In the genomic region with DNA sequence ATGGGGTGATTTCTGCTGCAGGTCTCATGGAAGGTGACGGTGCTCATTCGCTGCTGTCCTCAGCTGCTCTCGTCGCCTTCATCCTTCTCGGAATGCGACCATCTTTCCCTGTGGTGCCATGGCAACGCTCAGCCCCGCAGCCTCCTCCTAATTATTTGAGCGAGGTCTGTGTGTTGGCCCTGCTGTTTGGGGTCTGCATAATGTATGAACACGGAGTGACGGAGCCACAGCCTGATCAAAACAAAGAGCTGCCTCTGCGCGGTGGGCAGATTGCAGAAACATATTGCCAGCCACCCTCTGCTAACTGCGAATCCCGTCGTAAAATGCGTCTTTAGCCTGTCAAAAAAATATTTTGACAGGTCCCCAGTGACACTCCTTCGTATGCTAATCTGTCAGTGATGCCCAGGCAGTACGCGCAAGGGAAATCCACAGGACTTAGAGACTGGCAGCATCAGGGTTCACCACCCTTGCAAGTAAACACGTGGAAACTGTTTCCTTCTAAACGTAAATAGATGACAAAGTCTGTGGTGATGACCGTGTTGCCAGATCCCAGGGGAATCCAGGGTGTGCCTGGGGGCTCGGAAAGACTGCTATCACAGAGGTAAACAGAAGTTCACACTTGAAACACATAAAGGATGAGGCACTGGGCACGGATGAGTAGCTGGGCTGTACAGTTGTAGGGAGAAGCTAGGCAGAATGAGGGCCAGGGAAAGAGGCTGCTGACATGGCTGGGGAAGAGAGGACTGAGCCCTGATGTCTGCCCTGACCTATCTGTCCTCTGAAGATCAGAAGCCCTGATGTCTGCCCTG, we compare ENCODE assay signal across 9 mouse cellular contexts.
A peak's percentile ranks its signal among the peaks of the same experiment; 100 is the strongest.
DNase-seq lines count a peak whose midpoint lies in the region; ATAC-seq lines count a peak whose summit lies in the region.
"Had no signal": no experiment of that assay in that cellular context is flagged by ENCODE, and none has a peak within 500 bp of the region (broad histone marks: within the 10 kb centered on the region; RNA-seq: fewer than 3 reads in every experiment).

No protein-coding gene starts in this region.

- no peaks in the 10 kb centered on the region for H3K9me3 ChIP-seq in forebrain, embryonic 12.5 days
- H3K9me3 ChIP-seq in neural tube, embryonic 11.5 days (ENCODE audit: control insufficient read depth, low read length): no peaks in the 10 kb centered on the region

- DNase-seq in cerebellum, postnatal 14 days: peak; percentile 43 to 48
- no peak for DNase-seq in cerebellum, adult 8-10 months
- peak; percentile 34 to 56 for DNase-seq in layer of hippocampus, adult 8-10 months (ENCODE audit: low spot score in 2 of 2)
- DNase-seq in neural tube, embryonic 11.5 days (ENCODE audit: low spot score): peak; percentile 86
- DNase-seq in kidney, adult 11 months: no peak
- DNase-seq in thymus, postnatal 10 days (ENCODE audit: low spot score in 2 of 2): no peak
- DNase-seq: gastrocnemius, postnatal 25 days had no signal

- peak overlapping the region; percentile 13; the same call in 1 of the 2 replicates for H3K4me3 ChIP-seq in forebrain, embryonic 12.5 days (replicated peaks)
- no peak overlapping the region for H3K4me3 ChIP-seq in neural tube, embryonic 11.5 days (ENCODE audit: low read depth, low read length)

- ATAC-seq in forebrain, embryonic 12.5 days (ENCODE audit: low FRiP score): peak; percentile 93
- peak; percentile 92 for ATAC-seq in neural tube, embryonic 11.5 days (ENCODE audit: insufficient read depth, low FRiP score, low TSS enrichment)
- no peak for ATAC-seq in cerebellum, adult (ENCODE audit: insufficient number of reproducible peaks, low FRiP score, low TSS enrichment)

- peaks cover 20% of the 10 kb centered on the region; the same call in 1 of the 2 replicates for H3K27me3 ChIP-seq in forebrain, embryonic 12.5 days
- H3K27me3 ChIP-seq in neural tube, embryonic 11.5 days (ENCODE audit: control insufficient read depth, insufficient read depth, low read length): no peaks in the 10 kb centered on the region

- peak overlapping the region; percentile 88 for H3K27ac ChIP-seq in forebrain, embryonic 12.5 days
- peak overlapping the region; percentile 92 for H3K27ac ChIP-seq in neural tube, embryonic 11.5 days (ENCODE audit: low read depth, low read length)

- peaks cover 56% of the 10 kb centered on the region for H3K4me1 ChIP-seq in forebrain, embryonic 12.5 days
- peaks cover 31% of the 10 kb centered on the region for H3K4me1 ChIP-seq in neural tube, embryonic 11.5 days (ENCODE audit: control insufficient read depth, insufficient read depth, low read length)

- peak overlapping the region; percentile 36; the same call in 1 of the 2 replicates for H3K9ac ChIP-seq in forebrain, embryonic 12.5 days
- peak overlapping the region; percentile 42 for H3K9ac ChIP-seq in neural tube, embryonic 11.5 days (ENCODE audit: low read length)

- peak overlapping the region; percentile 48 for H3K4me2 ChIP-seq in forebrain, embryonic 12.5 days
- peak overlapping the region; percentile 35 for H3K4me2 ChIP-seq in neural tube, embryonic 11.5 days (ENCODE audit: low read depth)

- 12% methylated on average over 25 of the region's 25 CpGs for WGBS in forebrain, embryonic 12.5 days
- WGBS in neural tube, embryonic 11.5 days: 33% methylated on average over 25 of the region's 25 CpGs

- H3K36me3 ChIP-seq in forebrain, embryonic 12.5 days (replicated peaks): no peaks in the 10 kb centered on the region
- no peaks in the 10 kb centered on the region for H3K36me3 ChIP-seq in neural tube, embryonic 11.5 days (ENCODE audit: control insufficient read depth, insufficient read depth, low read length)

Comparison
In these comparisons a context has a peak if more than half of its experiments do, and no peak if none do; other contexts are left out.
1. DNase-seq: peak in cerebellum, postnatal 14 days (2 of 2), layer of hippocampus, adult 8-10 months (2 of 2) and neural tube, embryonic 11.5 days (single experiment); none in cerebellum, adult 8-10 months (single experiment), kidney, adult 11 months (single experiment) and thymus, postnatal 10 days (0 of 2).